Mouse (Mus musculus) layer of hippocampus, postnatal 10 days (tissue): ENCODE measurements at regions not wholly inside any gene's neighbourhood (a gene's known extent, or its start where the extent isn't known, plus 50 kb on each side); places are given as distances from the start of the nearest gene placed in this dataset.

Source experiments
- DNase-seq, 2 experiments: peaks; one replicate each; pipeline ENCODE4 v3.0.0; 2021; ENCODE audit warnings: low spot score in 2 of 2

GRCm38 (mm10) chr17:83899588-83900152 is 51.9 kb upstream of the Haao start:
- no peak for DNase-seq

DNA sequence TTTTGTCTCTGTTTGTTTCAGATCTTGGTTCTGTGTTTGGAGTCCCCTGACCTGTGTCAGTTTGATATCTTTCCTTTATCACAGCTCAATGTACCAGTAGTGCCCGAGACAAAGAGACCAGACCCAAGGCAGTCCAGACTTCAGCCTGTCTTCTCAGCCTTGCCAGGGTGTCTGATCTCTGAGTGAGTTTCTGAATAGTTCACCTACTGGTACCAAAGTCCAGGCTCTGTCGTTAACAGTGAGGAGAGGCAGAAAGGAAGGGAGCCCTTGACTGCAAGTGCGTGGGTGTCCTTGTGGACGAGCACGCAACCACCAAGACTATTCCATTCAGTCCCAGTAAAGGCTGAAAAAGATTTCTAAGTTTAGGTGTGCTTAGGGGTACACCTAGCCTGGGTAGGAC is 50.8 kb upstream of the Haao start:
- DNase-seq = no peak
